Mouse (Mus musculus): ENCODE data around the gene Tmem132b.

The Tmem132b gene

GRCm38 (mm10) chr5:125675623-125676022, 144.0 kb downstream of the Tmem132b start:
- DNase-seq (ENCODE audit: low spot score in 2 of 2) = no peak

- DNase-seq (ENCODE audit: low spot score in 2 of 2) = no peak
Measured at GRCm38 (mm10) chr5:125676025-125676623, 144.6 kb downstream of the Tmem132b start.

- DNase-seq (ENCODE audit: low spot score in 2 of 2) = no peak
Measured at GRCm38 (mm10) chr5:125680889-125681288, 149.3 kb downstream of the Tmem132b start.

- no peak for DNase-seq (ENCODE audit: low spot score in 2 of 2)
Measured at GRCm38 (mm10) chr5:125683491-125683890, 151.9 kb downstream of the Tmem132b start.

- DNase-seq (ENCODE audit: low spot score in 2 of 2) = no peak
Measured at GRCm38 (mm10) chr5:125685681-125686331, 154.2 kb downstream of the Tmem132b start.

GRCm38 (mm10) chr5:125692538-125692937, 161.0 kb downstream of the Tmem132b start:
- DNase-seq (ENCODE audit: low spot score in 2 of 2) = no peak

- DNase-seq (ENCODE audit: low spot score in 2 of 2) = no peak
Measured at GRCm38 (mm10) chr5:125699395-125699794, 167.8 kb downstream of the Tmem132b start.

GRCm38 (mm10) chr5:125700234-125700633, 168.7 kb downstream of the Tmem132b start:
- no peak for DNase-seq (ENCODE audit: low spot score in 2 of 2)

- no peak for DNase-seq (ENCODE audit: low spot score in 2 of 2)
Measured at GRCm38 (mm10) chr5:125705379-125705778, 173.8 kb downstream of the Tmem132b start.

GRCm38 (mm10) chr5:125709160-125709559, 177.6 kb downstream of the Tmem132b start:
- DNase-seq (ENCODE audit: low spot score in 2 of 2) = no peak

- no peak for DNase-seq (ENCODE audit: low spot score in 2 of 2)
Measured at GRCm38 (mm10) chr5:125726815-125727214, 195.2 kb downstream of the Tmem132b start.

- DNase-seq (ENCODE audit: low spot score in 2 of 2) = no peak
Measured at GRCm38 (mm10) chr5:125727436-125727835, 195.9 kb downstream of the Tmem132b start.

GRCm38 (mm10) chr5:125727936-125728335, 196.4 kb downstream of the Tmem132b start:
- DNase-seq (ENCODE audit: low spot score in 2 of 2) = no peak

- no peak for DNase-seq (ENCODE audit: low spot score in 2 of 2)
Measured at GRCm38 (mm10) chr5:125728521-125728920, 196.9 kb downstream of the Tmem132b start.

- no peak for DNase-seq (ENCODE audit: low spot score in 2 of 2)
Measured at GRCm38 (mm10) chr5:125733806-125734205, 202.2 kb downstream of the Tmem132b start.

GRCm38 (mm10) chr5:125737105-125737504, 205.5 kb downstream of the Tmem132b start:
- DNase-seq (ENCODE audit: low spot score in 2 of 2) = no peak

GRCm38 (mm10) chr5:125743503-125743902, 211.9 kb downstream of the Tmem132b start:
- no peak for DNase-seq (ENCODE audit: low spot score in 2 of 2)

- DNase-seq (ENCODE audit: low spot score in 2 of 2) = no peak
Measured at GRCm38 (mm10) chr5:125745727-125746126, 214.2 kb downstream of the Tmem132b start.

GRCm38 (mm10) chr5:125751481-125751880, 219.9 kb downstream of the Tmem132b start:
- no peak for DNase-seq (ENCODE audit: low spot score in 2 of 2)

- DNase-seq (ENCODE audit: low spot score in 2 of 2) = no peak
Measured at GRCm38 (mm10) chr5:125752546-125752945, 221.0 kb downstream of the Tmem132b start.

GRCm38 (mm10) chr5:125756987-125757530, 225.5 kb downstream of the Tmem132b start:
- DNase-seq (ENCODE audit: low spot score in 2 of 2) = no peak

- no peak for DNase-seq (ENCODE audit: low spot score in 2 of 2)
Measured at GRCm38 (mm10) chr5:125758506-125758905, 226.9 kb downstream of the Tmem132b start.

GRCm38 (mm10) chr5:125766941-125767340, 235.4 kb downstream of the Tmem132b start:
- DNase-seq (ENCODE audit: low spot score in 2 of 2) = no peak

All from spleen, postnatal 4 days (tissue).